Mouse (Mus musculus) v-Abl transformed pro-B cells (cell line): Measurements from ENCODE around the gene Pdcl3.
"Not testable (repeated sequence)": the region's sequence is repeated elsewhere in the genome, so short reads cannot be mapped to it uniquely, and the experiment has no call there.

Source experiments
- in situ Hi-C, 2 experiments: fragments of 400-800 bp; cut with MboI; formaldehyde crosslinking; loops; one replicate each; pipeline ENCODE4 v1.15.1; 2025; ENCODE audit not compliant: unreplicated experiment in 2 of 2

Gene Pdcl3

DNA sequence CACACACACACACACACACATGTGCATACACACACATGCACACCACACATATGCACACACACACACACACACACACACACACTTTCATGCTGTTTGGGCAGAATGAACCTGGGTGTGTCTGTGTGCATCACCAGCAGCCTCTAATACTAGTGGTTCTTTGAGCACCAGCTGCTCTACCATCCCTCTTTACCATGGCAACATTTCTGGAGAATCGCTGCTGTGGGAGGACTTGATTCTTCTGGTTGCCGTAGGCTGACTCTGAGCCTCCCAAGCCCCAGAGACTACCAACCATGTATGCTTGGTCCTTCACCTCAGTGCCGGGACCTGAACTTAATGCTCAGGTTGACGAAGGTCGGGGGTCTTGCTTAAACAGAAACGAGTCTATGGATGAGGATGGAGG, 28.4 kb downstream of the Pdcl3 start:
- in situ Hi-C loops = loop anchor here (5.0 to 25.0 kb wide), 5 partner anchors 623 to 1523 kb away; no protein-coding TSS in a partner anchor

DNA sequence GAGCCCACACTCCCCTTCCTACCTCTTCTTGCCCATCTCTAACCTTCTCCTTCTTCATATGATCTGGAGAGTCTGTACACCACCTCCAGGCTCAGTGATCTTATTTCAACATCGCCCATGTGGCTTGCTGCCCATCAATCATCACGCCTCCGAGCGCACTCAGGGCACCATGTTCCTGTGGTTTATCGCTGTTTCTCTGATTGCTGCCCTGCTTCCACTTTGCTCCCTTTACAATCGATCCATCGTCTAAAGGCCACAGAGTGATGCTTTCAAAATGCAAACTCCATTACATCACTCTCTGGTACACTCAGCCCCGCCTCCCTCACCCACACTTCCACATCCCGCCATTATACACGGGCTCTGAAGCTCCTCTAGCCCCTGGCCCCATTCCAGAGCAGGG, 30.1 kb downstream of the Pdcl3 start:
- in situ Hi-C loops = loop anchor here (10.0 to 25.0 kb wide), 4 partner anchors 622 to 1522 kb away; no protein-coding TSS in a partner anchor

- in situ Hi-C loops = loop anchor here (10.0 to 25.0 kb wide), 4 partner anchors 619 to 1519 kb away; no protein-coding TSS in a partner anchor
These were observed 32.5 kb downstream of the Pdcl3 start for GRCm38 (mm10) chr1:39017871-39018270.

DNA sequence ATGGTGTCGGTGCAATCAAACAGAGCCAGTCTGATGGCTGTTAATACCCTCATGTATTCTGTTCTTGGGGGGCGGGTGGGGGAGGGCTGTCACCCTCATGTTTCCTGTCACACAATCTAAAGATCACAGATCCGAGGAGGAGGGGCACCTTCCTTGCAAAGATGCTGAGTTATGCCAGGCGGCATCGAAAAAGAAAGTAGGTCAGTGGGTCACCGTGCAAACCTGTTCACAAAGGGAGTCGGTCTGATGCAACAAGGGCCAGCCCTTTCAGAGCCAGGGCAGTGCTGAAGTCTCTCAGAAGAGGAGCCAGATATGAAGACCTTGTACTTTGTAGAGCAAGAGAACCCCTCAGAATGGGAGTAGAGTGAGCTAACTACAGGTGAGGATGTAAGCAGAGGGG, 39.7 kb downstream of the Pdcl3 start:
- in situ Hi-C loops = no loop called here

- in situ Hi-C loops = no loop called here
These were observed 40.4 kb downstream of the Pdcl3 start for GRCm38 (mm10) chr1:39025840-39026239.

DNA sequence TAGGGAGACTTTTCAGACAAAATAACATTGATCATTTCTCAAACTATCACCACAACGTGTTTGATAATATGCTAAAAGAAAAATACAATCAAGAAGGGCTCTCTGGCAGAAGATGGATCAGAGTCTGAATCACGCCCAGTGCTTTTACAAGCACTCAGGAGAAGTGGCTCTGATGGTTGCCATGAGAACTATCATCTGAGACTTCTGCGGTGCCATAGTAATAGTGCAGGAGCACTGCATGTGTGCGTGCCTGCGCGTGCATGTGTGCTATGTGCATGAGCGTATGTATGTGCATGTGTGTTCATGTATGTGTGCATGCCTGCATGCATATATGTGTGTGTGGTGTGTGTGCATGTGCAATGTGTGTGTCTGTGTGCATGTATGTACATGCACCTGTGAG, 43.8 kb downstream of the Pdcl3 start:
- in situ Hi-C loops = no loop called here

- in situ Hi-C loops = no loop called here
These were observed 44.7 kb downstream of the Pdcl3 start for GRCm38 (mm10) chr1:39030108-39030507.

DNA sequence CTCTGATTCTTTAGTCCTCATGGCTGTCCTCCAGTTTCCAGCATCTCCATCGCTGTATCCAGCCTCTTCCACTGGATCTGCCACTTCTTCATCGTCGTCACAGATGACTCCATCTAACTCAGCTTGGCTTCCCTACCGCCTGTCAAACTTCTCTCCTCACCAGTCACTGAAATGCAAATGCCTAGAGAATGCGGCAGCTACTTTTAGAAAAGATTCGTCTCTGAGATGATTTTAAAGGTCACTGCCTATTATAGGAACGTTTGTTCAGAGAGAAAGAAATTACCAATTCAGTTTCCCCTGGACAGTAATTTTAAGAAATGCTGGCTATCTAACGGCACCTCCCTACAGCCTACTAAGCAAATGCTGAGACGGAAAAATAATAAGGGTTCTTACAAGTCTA, 50.4 kb downstream of the Pdcl3 start:
- in situ Hi-C loops = no loop called here

DNA sequence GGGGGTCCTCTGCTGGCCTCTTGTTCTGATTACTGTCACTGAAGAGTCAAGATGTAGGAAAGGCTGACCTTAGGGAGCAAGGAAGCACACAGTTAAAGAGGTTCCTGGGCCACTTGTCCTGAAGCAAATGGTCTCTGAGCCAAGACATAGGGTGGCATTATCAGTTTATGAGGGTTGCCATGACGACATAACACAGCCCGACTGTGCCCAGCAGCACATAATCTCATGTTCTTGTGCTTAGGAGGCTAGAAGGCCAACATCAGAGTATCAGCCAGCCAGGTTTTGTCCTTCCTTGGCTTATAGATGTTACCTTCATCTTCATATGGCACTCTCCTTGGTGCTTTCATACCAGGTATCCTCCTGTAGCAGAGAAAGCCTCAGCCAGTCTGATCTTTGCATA, 56.8 kb downstream of the Pdcl3 start:
- in situ Hi-C loops = no loop called here

DNA sequence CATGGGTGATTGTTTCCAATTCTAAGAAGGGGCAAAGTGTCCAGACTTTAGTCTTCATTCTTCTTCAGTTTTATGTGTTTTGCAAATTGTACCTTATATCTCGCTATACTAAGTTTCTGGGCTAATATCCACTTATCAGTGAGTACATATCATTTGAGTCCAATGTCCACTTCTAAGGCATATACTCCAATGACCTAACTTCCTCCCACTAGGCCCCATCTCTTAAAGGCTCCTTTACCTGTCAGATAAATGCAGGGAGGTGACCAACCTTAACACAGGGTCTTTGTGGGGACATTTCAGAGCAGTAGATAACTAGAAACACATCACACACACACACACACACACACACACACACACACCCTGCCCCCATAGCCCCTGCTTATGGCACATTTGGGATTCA, 59.0 kb downstream of the Pdcl3 start:
- in situ Hi-C loops = not testable (repeated sequence)

GRCm38 (mm10) chr1:39046689-39047088, 61.3 kb downstream of the Pdcl3 start:
- in situ Hi-C loops = no loop called here
